Mouse (Mus musculus) CH12.LX (cell line): Measurements from ENCODE around the gene Tcea3.

Experiments used
- CTCF ChIP-seq, 2 experiments: IDR thresholded peaks in 1 of 2; conservative IDR thresholded peaks in 1 of 2; 2 replicates each; pipeline ENCODE4 v1.5.1; 2011 to 2012; ENCODE audit warnings: low read depth in 2 of 2, low read length in 2 of 2, improper control_type of control experiment in 1 of 2, inconsistent platforms in 1 of 2, mild to moderate bottlenecking in 1 of 2, moderate library complexity in 1 of 2
- MAFK ChIP-seq: IDR thresholded peaks from 2 replicates; pipeline ENCODE4 v1.6.1; 2011; ENCODE audit warnings: low read length, improper control_type of control experiment; ENCODE audit not compliant: insufficient replicate concordance
- POLR2A ChIP-seq: IDR thresholded peaks from 2 replicates; pipeline ENCODE4 v1.6.1; 2011; ENCODE audit warnings: low read depth, mild to moderate bottlenecking, improper control_type of control experiment, low read length

- no peak for TF ChIP-seq CTCF (conservative IDR thresholded peaks at IDR 0.05 in 1 of 2, IDR thresholded peaks at IDR 0.05 in 1 of 2; ENCODE audit: low read depth in 2 of 2, low read length in 2 of 2)
- no peak for TF ChIP-seq MAFK
- TF ChIP-seq POLR2A = no peak
Measured at GRCm38 (mm10) chr4:136213629-136214028, 33.9 kb upstream of the Tcea3 start.
